Mouse (Mus musculus): ENCODE data around the gene Fez2.
A peak's percentile ranks its signal among the peaks of the same experiment; 100 is the strongest.

The Fez2 gene

GRCm38 (mm10) chr17:78417381-78418281, at the start of gene Fez2:
Gene Fez2, minus strand, starts transcription at chr17:78418152.
- peak; percentile 88 for ATAC-seq (ENCODE audit: low TSS enrichment)

- no peak for ATAC-seq (ENCODE audit: low TSS enrichment)
Measured at GRCm38 (mm10) chr17:78465500-78465899, 47.5 kb upstream of the Fez2 start.

- ATAC-seq (ENCODE audit: low TSS enrichment): no peak
Measured at GRCm38 (mm10) chr17:78465071-78465470, 47.1 kb upstream of the Fez2 start.

GRCm38 (mm10) chr17:78460140-78460539, 42.2 kb upstream of the Fez2 start:
- no peak for ATAC-seq (ENCODE audit: low TSS enrichment)

- ATAC-seq (ENCODE audit: low TSS enrichment): no peak
Measured at GRCm38 (mm10) chr17:78455556-78455955, 37.6 kb upstream of the Fez2 start.

GRCm38 (mm10) chr17:78455114-78455513, 37.2 kb upstream of the Fez2 start:
- peak; percentile 92 for ATAC-seq (ENCODE audit: low TSS enrichment)

- ATAC-seq (ENCODE audit: low TSS enrichment): peak; percentile 80
Measured at GRCm38 (mm10) chr17:78454189-78454977, 36.4 kb upstream of the Fez2 start.

GRCm38 (mm10) chr17:78453529-78453928, 35.6 kb upstream of the Fez2 start:
- no peak for ATAC-seq (ENCODE audit: low TSS enrichment)

GRCm38 (mm10) chr17:78451886-78452285, 33.9 kb upstream of the Fez2 start:
- ATAC-seq (ENCODE audit: low TSS enrichment): no peak

GRCm38 (mm10) chr17:78451332-78451793, 33.4 kb upstream of the Fez2 start:
- ATAC-seq (ENCODE audit: low TSS enrichment): no peak

- ATAC-seq (ENCODE audit: low TSS enrichment): no peak
Measured at GRCm38 (mm10) chr17:78449635-78450197, 31.8 kb upstream of the Fez2 start.

GRCm38 (mm10) chr17:78444826-78445225, 26.9 kb upstream of the Fez2 start:
- no peak for ATAC-seq (ENCODE audit: low TSS enrichment)

GRCm38 (mm10) chr17:78440771-78441170, 22.8 kb upstream of the Fez2 start:
- no peak for ATAC-seq (ENCODE audit: low TSS enrichment)

GRCm38 (mm10) chr17:78437161-78437560, 19.2 kb upstream of the Fez2 start:
- ATAC-seq (ENCODE audit: low TSS enrichment): no peak

- no peak for ATAC-seq (ENCODE audit: low TSS enrichment)
Measured at GRCm38 (mm10) chr17:78435661-78436060, 17.7 kb upstream of the Fez2 start.

GRCm38 (mm10) chr17:78434746-78435145, 16.8 kb upstream of the Fez2 start:
- peak; percentile 59; the same call in 1 of the 2 replicates for ATAC-seq (ENCODE audit: low TSS enrichment)

- ATAC-seq (ENCODE audit: low TSS enrichment): no peak
Measured at GRCm38 (mm10) chr17:78430374-78430773, 12.4 kb upstream of the Fez2 start.

- ATAC-seq (ENCODE audit: low TSS enrichment): no peak
Measured at GRCm38 (mm10) chr17:78429051-78429450, 11.1 kb upstream of the Fez2 start.

GRCm38 (mm10) chr17:78425026-78425425, 7.1 kb upstream of the Fez2 start:
- no peak for ATAC-seq (ENCODE audit: low TSS enrichment)

- ATAC-seq (ENCODE audit: low TSS enrichment): no peak
Measured at GRCm38 (mm10) chr17:78419216-78419615, 1.3 kb upstream of the Fez2 start.

GRCm38 (mm10) chr17:78415255-78415654, 2.7 kb downstream of the Fez2 start:
- ATAC-seq (ENCODE audit: low TSS enrichment): no peak

GRCm38 (mm10) chr17:78409900-78410299, 8.1 kb downstream of the Fez2 start:
- no peak for ATAC-seq (ENCODE audit: low TSS enrichment)

Data from frontal cortex, adult (tissue).